Mouse (Mus musculus) liver, postnatal 0 days (tissue): ENCODE data around the gene Gabrb1.

Source experiments
- CTCF ChIP-seq: sonication (generic); IDR thresholded peaks from 2 replicates; pipeline ENCODE4 v1.5.1; 2016; ENCODE audit warnings: antibody characterized with exemption, low read depth
- EP300 ChIP-seq: IDR thresholded peaks from 2 replicates; pipeline ENCODE4 v1.6.1; 2016; ENCODE audit warnings: antibody characterized with exemption, low read depth, mild to moderate bottlenecking

DNA sequence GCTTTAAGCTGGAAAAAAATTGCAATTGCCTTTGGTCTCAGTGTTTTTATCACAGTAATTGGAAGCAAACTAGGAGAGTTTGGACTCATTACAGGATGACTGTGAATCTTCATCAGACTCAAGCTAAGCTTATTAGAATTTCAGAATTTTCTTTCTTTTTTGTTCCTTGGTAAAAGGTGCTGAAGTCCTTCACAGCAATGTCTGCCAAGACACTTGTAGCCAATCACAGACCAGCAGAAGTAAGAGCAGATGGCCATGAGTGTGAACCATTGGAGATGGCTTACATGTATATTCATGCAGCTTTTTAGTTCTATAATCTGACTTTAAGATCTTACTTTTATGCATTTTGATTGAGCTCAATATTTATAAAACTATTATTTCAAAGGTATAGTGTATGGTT, 184.3 kb downstream of the Gabrb1 start:
- TF ChIP-seq CTCF = no peak
- no peak for TF ChIP-seq EP300
